Mouse (Mus musculus) cerebellum, adult 2 months (tissue): ENCODE measurements around the gene Syk.

Experiments
- CTCF ChIP-seq: fragments of 200-500 bp; IDR thresholded peaks from 2 replicates; pipeline ENCODE4 v1.5.1; 2011; ENCODE audit warnings: low read depth, mild to moderate bottlenecking, control low read depth, low read length, moderate library complexity, borderline replicate concordance; ENCODE audit not compliant: insufficient read depth
- POLR2A ChIP-seq: fragments of 200-500 bp; IDR thresholded peaks from 2 replicates; pipeline ENCODE4 v1.6.1; 2011; ENCODE audit warnings: low read length, control low read depth, borderline replicate concordance; ENCODE audit not compliant: insufficient read depth

DNA sequence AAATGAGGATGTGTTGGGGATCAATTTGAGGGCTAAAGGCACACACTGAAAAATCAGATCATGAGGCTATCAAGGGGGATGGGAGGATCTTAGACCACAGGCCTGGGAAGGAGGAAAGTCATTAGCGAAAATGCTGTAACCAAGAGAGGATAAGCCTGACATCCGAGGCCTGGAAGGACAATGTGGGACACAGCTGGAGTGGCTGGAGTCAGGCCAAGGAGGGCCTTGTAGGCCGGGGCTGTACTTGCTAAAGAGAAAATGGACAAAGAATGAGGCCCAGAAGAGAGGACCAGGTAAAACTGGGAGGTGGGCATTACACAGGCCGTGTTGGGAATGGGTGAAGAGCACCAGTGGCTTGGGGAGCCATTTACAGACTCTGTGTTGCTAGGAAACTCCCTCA, 22.9 kb downstream of the Syk start:
- TF ChIP-seq POLR2A (no peak), CTCF (no peak)
